Mouse (Mus musculus): ENCODE results near the gene Itfg1. TPM values are rescaled to one million over a fixed set of nuclear protein-coding genes. Genes with fewer than 3 reads are reported as not detected.
A peak's percentile ranks its signal among the peaks of the same experiment; 100 is the strongest.
"Not testable (repeated sequence)": the region's sequence is repeated elsewhere in the genome, so short reads cannot be mapped to it uniquely, and the experiment has no call there.

The Itfg1 gene
- 73.0 and 75.0 TPM in 2 replicates for polyA plus RNA-seq (2015; fragmentation: Nextera tagmentation; extraction: Ambion mirVana)

GRCm38 (mm10) chr8:85840657-85841488 is at the start of gene Itfg1, which contains the start of gene Phkb:
TSS of gene Itfg1 (minus strand) at chr8:85840921.
TSS of gene Phkb (plus strand) at chr8:85840959.
- Histone ChIP-seq H3K36me3 (ENCODE audit: control insufficient read depth, insufficient read depth, low read length) (peaks cover under 1% of the 10 kb centered on the region; the same call in 1 of the 2 replicates), H3K27me3 (ENCODE audit: control insufficient read depth, insufficient read depth, low read depth, low read length) (no peaks in the 10 kb centered on the region), H3K4me2 (ENCODE audit: low read depth, low read length) (peak within 1 kb of the TSS; percentile 90), H3K4me3 (ENCODE audit: low read length) (peak within 1 kb of the TSS; percentile 90), H3K9ac (ENCODE audit: low read length) (peak within 1 kb of the TSS; percentile 95), H3K4me1 (replicated peaks; ENCODE audit: control insufficient read depth, insufficient read depth, low read length) (peaks cover 9% of the 10 kb centered on the region), H3K9me3 (ENCODE audit: control insufficient read depth, low read length) (no peaks in the 10 kb centered on the region), H3K27ac (ENCODE audit: low read length) (peak within 1 kb of the TSS; percentile 97)
- peak; percentile 98 for ATAC-seq (ENCODE audit: low read depth)
- WGBS = under 1% methylated on average over 43 of the region's 54 CpGs

- ATAC-seq (ENCODE audit: low read depth) = no peak
- H3K4me3 ChIP-seq (ENCODE audit: low read length) = no peak overlapping the region
- no peak overlapping the region for H3K4me2 ChIP-seq (ENCODE audit: low read depth, low read length)
- H3K9me3 ChIP-seq (ENCODE audit: control insufficient read depth, low read length) = no peaks in the 10 kb centered on the region
- H3K9ac ChIP-seq (ENCODE audit: low read length) = no peak overlapping the region
- H3K4me1 ChIP-seq (replicated peaks; ENCODE audit: control insufficient read depth, insufficient read depth, low read length) = no peaks in the 10 kb centered on the region
- no peak overlapping the region for H3K27ac ChIP-seq (ENCODE audit: low read length)
- 0 out of 2 replicates have a peak, but pooled peaks cover 2% of the 10 kb centered on the region for H3K36me3 ChIP-seq (ENCODE audit: control insufficient read depth, insufficient read depth, low read length)
- 91% methylated on average over 3 of the region's 3 CpGs for WGBS
- no peaks in the 10 kb centered on the region for H3K27me3 ChIP-seq (ENCODE audit: control insufficient read depth, insufficient read depth, low read depth, low read length)
Observed at GRCm38 (mm10) chr8:85884811-85885210, 44.1 kb upstream of the Itfg1 start.

- Histone ChIP-seq H3K4me1 (replicated peaks; ENCODE audit: control insufficient read depth, insufficient read depth, low read length) (no peaks in the 10 kb centered on the region), H3K9ac (ENCODE audit: low read length) (no peak overlapping the region), H3K4me2 (ENCODE audit: low read depth, low read length) (no peak overlapping the region), H3K27me3 (ENCODE audit: control insufficient read depth, insufficient read depth, low read depth, low read length) (no peaks in the 10 kb centered on the region), H3K4me3 (ENCODE audit: low read length) (no peak overlapping the region), H3K27ac (ENCODE audit: low read length) (no peak overlapping the region), H3K9me3 (ENCODE audit: control insufficient read depth, low read length) (no peaks in the 10 kb centered on the region), H3K36me3 (ENCODE audit: control insufficient read depth, insufficient read depth, low read length) (0 out of 2 replicates have a peak, but pooled peaks cover 2% of the 10 kb centered on the region)
- WGBS = 89% methylated on average over 7 of the region's 7 CpGs
- no peak for ATAC-seq (ENCODE audit: low read depth)
Observed at GRCm38 (mm10) chr8:85879624-85880023, 38.9 kb upstream of the Itfg1 start.

- no peak overlapping the region for H3K27ac ChIP-seq (ENCODE audit: low read length)
- H3K4me1 ChIP-seq (replicated peaks; ENCODE audit: control insufficient read depth, insufficient read depth, low read length) = no peaks in the 10 kb centered on the region
- H3K4me2 ChIP-seq (ENCODE audit: low read depth, low read length) = no peak overlapping the region
- no peak overlapping the region for H3K9ac ChIP-seq (ENCODE audit: low read length)
- H3K9me3 ChIP-seq (ENCODE audit: control insufficient read depth, low read length) = no peaks in the 10 kb centered on the region
- WGBS = 91% methylated on average over 8 of the region's 8 CpGs
- no peaks in the 10 kb centered on the region for H3K27me3 ChIP-seq (ENCODE audit: control insufficient read depth, insufficient read depth, low read depth, low read length)
- no peak overlapping the region for H3K4me3 ChIP-seq (ENCODE audit: low read length)
- H3K36me3 ChIP-seq (ENCODE audit: control insufficient read depth, insufficient read depth, low read length) = no peaks in the 10 kb centered on the region
- ATAC-seq (ENCODE audit: low read depth) = no peak
Observed at GRCm38 (mm10) chr8:85877976-85878375, 37.3 kb upstream of the Itfg1 start.

GRCm38 (mm10) chr8:85871660-85872059 is 30.9 kb upstream of the Itfg1 start:
- H3K27me3 ChIP-seq (ENCODE audit: control insufficient read depth, insufficient read depth, low read depth, low read length) = no peaks in the 10 kb centered on the region
- peak overlapping the region; percentile 24; the same call in 1 of the 2 replicates for H3K27ac ChIP-seq (ENCODE audit: low read length)
- no peaks in the 10 kb centered on the region for H3K9me3 ChIP-seq (ENCODE audit: control insufficient read depth, low read length)
- H3K4me2 ChIP-seq (ENCODE audit: low read depth, low read length) = no peak overlapping the region
- no peak overlapping the region for H3K9ac ChIP-seq (ENCODE audit: low read length)
- no peaks in the 10 kb centered on the region for H3K36me3 ChIP-seq (ENCODE audit: control insufficient read depth, insufficient read depth, low read length)
- H3K4me1 ChIP-seq (replicated peaks; ENCODE audit: control insufficient read depth, insufficient read depth, low read length) = no peaks in the 10 kb centered on the region; the same call in 1 of the 2 replicates
- WGBS = 51% methylated on average over 2 of the region's 2 CpGs
- H3K4me3 ChIP-seq (ENCODE audit: low read length) = no peak overlapping the region
- ATAC-seq (ENCODE audit: low read depth) = peak; percentile 89

GRCm38 (mm10) chr8:85862381-85862780 is 21.7 kb upstream of the Itfg1 start:
- 41% methylated on average over 1 of the region's 1 CpGs for WGBS
- Histone ChIP-seq H3K9ac (ENCODE audit: low read length) (no peak overlapping the region), H3K27me3 (ENCODE audit: control insufficient read depth, insufficient read depth, low read depth, low read length) (no peaks in the 10 kb centered on the region), H3K4me1 (replicated peaks; ENCODE audit: control insufficient read depth, insufficient read depth, low read length) (no peaks in the 10 kb centered on the region), H3K4me2 (ENCODE audit: low read depth, low read length) (no peak overlapping the region), H3K4me3 (ENCODE audit: low read length) (no peak overlapping the region), H3K27ac (ENCODE audit: low read length) (no peak overlapping the region), H3K36me3 (ENCODE audit: control insufficient read depth, insufficient read depth, low read length) (no peaks in the 10 kb centered on the region), H3K9me3 (ENCODE audit: control insufficient read depth, low read length) (no peaks in the 10 kb centered on the region)
- no peak for ATAC-seq (ENCODE audit: low read depth)

- H3K27me3 ChIP-seq (ENCODE audit: control insufficient read depth, insufficient read depth, low read depth, low read length) = no peaks in the 10 kb centered on the region
- H3K4me1 ChIP-seq (replicated peaks; ENCODE audit: control insufficient read depth, insufficient read depth, low read length) = no peaks in the 10 kb centered on the region
- no peak overlapping the region for H3K27ac ChIP-seq (ENCODE audit: low read length)
- no peak for ATAC-seq (ENCODE audit: low read depth)
- H3K9me3 ChIP-seq (ENCODE audit: control insufficient read depth, low read length) = no peaks in the 10 kb centered on the region
- H3K36me3 ChIP-seq (ENCODE audit: control insufficient read depth, insufficient read depth, low read length) = no peaks in the 10 kb centered on the region
- H3K4me3 ChIP-seq (ENCODE audit: low read length) = no peak overlapping the region
- no peak overlapping the region for H3K4me2 ChIP-seq (ENCODE audit: low read depth, low read length)
- WGBS = 57% methylated on average over 5 of the region's 5 CpGs
- H3K9ac ChIP-seq (ENCODE audit: low read length) = no peak overlapping the region
Observed at GRCm38 (mm10) chr8:85860612-85861011, 19.9 kb upstream of the Itfg1 start.

- H3K27me3 ChIP-seq (ENCODE audit: control insufficient read depth, insufficient read depth, low read depth, low read length); H3K9ac ChIP-seq (ENCODE audit: low read length); H3K27ac ChIP-seq (ENCODE audit: low read length); H3K9me3 ChIP-seq (ENCODE audit: control insufficient read depth, low read length); H3K4me2 ChIP-seq (ENCODE audit: low read depth, low read length); ATAC-seq (ENCODE audit: low read depth); H3K4me3 ChIP-seq (ENCODE audit: low read length); H3K36me3 ChIP-seq (ENCODE audit: control insufficient read depth, insufficient read depth, low read length); H3K4me1 ChIP-seq (replicated peaks; ENCODE audit: control insufficient read depth, insufficient read depth, low read length): not testable (repeated sequence)
- WGBS = 37% methylated on average over 11 of the region's 11 CpGs
Observed at GRCm38 (mm10) chr8:85857227-85857896, 16.6 kb upstream of the Itfg1 start.

All from lung, embryonic 16.5 days (tissue).